Mouse (Mus musculus) G1E (cell line): ENCODE measurements around the gene Ebf1. TPM values are rescaled to one million over a fixed set of nuclear protein-coding genes. Genes with fewer than 3 reads are reported as not detected.

Source experiments
- ATAC-seq: 2 replicates; pipeline ENCODE4 v1.8.0; 2016; ENCODE audit warnings: mild to moderate bottlenecking; ENCODE audit not compliant: insufficient number of reproducible peaks, poor library complexity, low FRiP score, severe bottlenecking; ENCODE audit errors: extremely low read depth
- DNase-seq: peaks from one replicate; pipeline ENCODE4 v3.0.0; 2012; ENCODE audit warnings: low spot score
- H3K27me3 ChIP-seq: 2 replicates; pipeline ENCODE4 v1.6.1; 2012; ENCODE audit warnings: mild to moderate bottlenecking, low read length, inconsistent platforms; ENCODE audit not compliant: insufficient read depth
- H3K36me3 ChIP-seq: replicated peaks from 2 replicates; pipeline ENCODE3; 2012; ENCODE audit warnings: mild to moderate bottlenecking, inconsistent platforms
- H3K4me1 ChIP-seq: 2 replicates; pipeline ENCODE4 v1.6.1; 2012; ENCODE audit warnings: low read depth, low read length, inconsistent platforms, mixed read lengths; ENCODE audit not compliant: insufficient read depth
- H3K4me3 ChIP-seq: 2 replicates; pipeline ENCODE4 v1.5.1; 2012; ENCODE audit warnings: low read depth, mild to moderate bottlenecking, inconsistent platforms, low read length, moderate library complexity, mixed read lengths
- H3K9me3 ChIP-seq: replicated peaks from 2 replicates; pipeline ENCODE4 v1.6.1; 2012; ENCODE audit warnings: inconsistent platforms
- CTCF ChIP-seq: IDR thresholded peaks from 2 replicates; pipeline ENCODE4 v1.5.1; 2012; ENCODE audit warnings: low read depth, low read length, inconsistent platforms, mixed read lengths
- GATA1 ChIP-seq: IDR thresholded peaks from 2 replicates; pipeline ENCODE4 v1.6.1; 2012; ENCODE audit warnings: borderline replicate concordance, low read length, inconsistent platforms, mixed read lengths
- GATA2 ChIP-seq: IDR thresholded peaks from 2 replicates; pipeline ENCODE4 v1.6.1; 2012; ENCODE audit warnings: low read depth, low read length, inconsistent platforms, borderline replicate concordance
- POLR2AphosphoS5 ChIP-seq: IDR thresholded peaks from 2 replicates; pipeline ENCODE4 v1.6.1; 2012; ENCODE audit warnings: low read depth, low read length, inconsistent platforms; ENCODE audit not compliant: insufficient replicate concordance
- TAL1 ChIP-seq: conservative IDR thresholded peaks from 2 replicates; pipeline ENCODE4 v1.6.1; 2012; ENCODE audit warnings: low read depth, low read length, inconsistent platforms, mixed read lengths
- polyA plus RNA-seq: library from polyadenylated mRNA; stranded (reverse); fragments of >175 nt; gene quantifications from 2 replicates; pipeline ENCODE4 v1.2.3, GENCODE M21; 2012
- total RNA-seq, 2 experiments: library from RNA; stranded (forward) in 1 of 2; stranded (reverse) in 1 of 2; fragments of 200-1000 nt in 1 of 2; fragments of >200 nt in 1 of 2; fragmentation: Nextera tagmentation in 1 of 2; gene quantifications; 2 replicates each; pipeline ENCODE4 v1.2.3; 2014 to 2017

Ebf1 gene
- total and polyA plus RNA-seq, 3 experiments, result 0.05 TPM; not detected in 2

DNA sequence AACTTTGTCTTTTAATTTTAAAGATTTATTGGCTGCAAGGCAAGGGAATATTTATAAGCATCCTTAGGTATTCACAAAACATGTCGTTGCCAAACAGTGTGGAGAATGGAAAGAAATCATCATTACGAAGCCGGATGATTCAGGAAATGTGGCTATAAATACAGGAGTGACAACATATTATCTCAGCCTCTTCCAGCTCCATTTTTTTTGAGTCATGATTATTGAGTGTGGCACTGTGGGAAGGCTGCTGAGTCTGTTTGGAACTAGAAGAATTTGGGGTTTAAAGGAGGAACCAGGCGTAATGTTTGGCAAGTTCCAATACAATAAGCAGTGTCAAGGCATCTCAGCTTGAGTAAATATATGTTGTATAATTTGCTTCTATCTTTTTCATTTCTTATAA, 326.7 kb downstream of the Ebf1 start:
- no peaks in the 10 kb centered on the region for H3K4me1 ChIP-seq
- H3K9me3 ChIP-seq, result no peaks in the 10 kb centered on the region
- TF ChIP-seq POLR2AphosphoS5 (no peak), CTCF (no peak), TAL1 (no peak), GATA2 (no peak), GATA1 (no peak)
- DNase-seq, result no peak
- H3K27me3 ChIP-seq, result no peaks in the 10 kb centered on the region
- H3K36me3 ChIP-seq, result no peaks in the 10 kb centered on the region
- H3K4me3 ChIP-seq, result no peak overlapping the region
- ATAC-seq, result no peak

DNA sequence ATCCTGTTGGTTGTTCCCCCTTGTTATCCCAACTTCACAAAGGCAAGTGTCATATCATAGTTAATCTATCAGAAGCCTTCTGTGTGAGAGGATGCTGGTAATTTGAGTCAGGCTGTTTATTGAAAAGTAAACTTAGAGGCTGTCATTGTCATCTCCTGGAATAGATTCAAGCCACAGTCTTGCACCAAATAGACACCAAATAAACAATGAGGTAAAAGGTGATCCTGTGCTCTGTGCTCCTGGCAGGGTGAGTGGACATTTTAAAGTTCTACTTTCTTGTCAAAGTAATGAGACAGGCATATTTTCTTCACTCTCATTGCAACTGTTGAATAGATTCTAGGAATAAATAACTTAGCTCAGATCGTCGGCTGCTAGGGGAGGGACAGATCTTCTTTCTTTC, 327.3 kb downstream of the Ebf1 start:
- TF ChIP-seq GATA2 (no peak), TAL1 (no peak), GATA1 (no peak), CTCF (no peak)
- H3K4me3 ChIP-seq, result no peak overlapping the region
- no peaks in the 10 kb centered on the region for H3K4me1 ChIP-seq
- no peaks in the 10 kb centered on the region for H3K9me3 ChIP-seq
- no peaks in the 10 kb centered on the region for H3K36me3 ChIP-seq
- ATAC-seq (no peak), DNase-seq (no peak)
- H3K27me3 ChIP-seq, result no peaks in the 10 kb centered on the region

DNA sequence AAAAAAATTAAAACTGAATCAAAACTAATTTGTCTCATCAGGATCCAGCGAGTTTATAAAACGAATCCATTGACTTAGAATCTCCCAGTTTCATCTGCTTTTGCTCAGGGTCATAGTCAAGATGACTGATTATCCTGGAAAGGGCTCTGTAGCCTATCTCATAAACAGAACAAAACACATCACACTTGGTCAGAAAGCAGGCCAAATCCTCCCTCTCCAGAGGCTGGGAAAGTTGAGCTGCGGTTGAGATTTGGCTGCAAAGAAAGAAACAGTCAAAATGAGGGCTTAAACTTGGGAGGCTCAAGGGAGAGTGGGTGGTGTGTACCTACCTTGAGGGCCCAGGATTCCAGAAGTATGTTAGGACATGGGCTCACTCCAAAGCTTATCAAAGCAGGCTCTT, 329.5 kb downstream of the Ebf1 start:
- Histone ChIP-seq H3K4me3 (no peak overlapping the region), H3K36me3 (no peaks in the 10 kb centered on the region), H3K27me3 (no peaks in the 10 kb centered on the region), H3K4me1 (no peaks in the 10 kb centered on the region), H3K9me3 (no peaks in the 10 kb centered on the region)
- TF ChIP-seq GATA1, result no peak
- ATAC-seq, result no peak
- no peak for DNase-seq

GRCm38 (mm10) chr11:44948541-44948940, 331.4 kb downstream of the Ebf1 start:
- TF ChIP-seq GATA1 (no peak), GATA2 (no peak), POLR2AphosphoS5 (no peak), TAL1 (no peak), CTCF (no peak)
- Histone ChIP-seq H3K9me3 (no peaks in the 10 kb centered on the region), H3K36me3 (no peaks in the 10 kb centered on the region), H3K27me3 (no peaks in the 10 kb centered on the region), H3K4me1 (no peaks in the 10 kb centered on the region), H3K4me3 (no peak overlapping the region)
- ATAC-seq (no peak), DNase-seq (no peak)

DNA sequence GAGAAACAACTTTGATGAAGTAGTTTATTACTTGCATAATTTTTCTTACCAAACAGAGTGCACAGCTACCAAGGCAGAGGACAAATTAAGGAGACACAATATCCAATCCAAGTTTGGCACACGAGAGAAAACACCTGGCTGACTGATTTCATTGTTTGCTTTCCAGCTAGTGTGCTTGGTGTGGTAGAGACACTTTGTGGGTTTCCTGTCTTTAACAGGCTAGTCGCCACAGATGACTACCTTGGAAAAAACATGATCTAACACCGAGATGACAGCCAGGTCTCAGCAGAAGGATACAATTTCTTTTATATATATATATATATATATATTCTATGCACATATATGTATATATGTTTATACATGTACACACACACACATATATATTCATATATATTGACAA, 332.0 kb downstream of the Ebf1 start:
- no peaks in the 10 kb centered on the region for H3K9me3 ChIP-seq
- no peaks in the 10 kb centered on the region for H3K36me3 ChIP-seq
- DNase-seq, result no peak
- no peak for ATAC-seq
- H3K4me3 ChIP-seq, result no peak overlapping the region
- H3K27me3 ChIP-seq, result no peaks in the 10 kb centered on the region
- TF ChIP-seq TAL1 (no peak), GATA1 (no peak), POLR2AphosphoS5 (no peak), GATA2 (no peak), CTCF (no peak)
- H3K4me1 ChIP-seq, result no peaks in the 10 kb centered on the region

GRCm38 (mm10) chr11:44950319-44950718, 333.2 kb downstream of the Ebf1 start:
- TF ChIP-seq CTCF (no peak), POLR2AphosphoS5 (no peak), TAL1 (no peak), GATA2 (no peak), GATA1 (no peak)
- no peak overlapping the region for H3K4me3 ChIP-seq
- H3K4me1 ChIP-seq, result no peaks in the 10 kb centered on the region
- H3K27me3 ChIP-seq, result no peaks in the 10 kb centered on the region
- H3K9me3 ChIP-seq, result no peaks in the 10 kb centered on the region
- no peak for DNase-seq
- no peaks in the 10 kb centered on the region for H3K36me3 ChIP-seq
- ATAC-seq, result no peak

DNA sequence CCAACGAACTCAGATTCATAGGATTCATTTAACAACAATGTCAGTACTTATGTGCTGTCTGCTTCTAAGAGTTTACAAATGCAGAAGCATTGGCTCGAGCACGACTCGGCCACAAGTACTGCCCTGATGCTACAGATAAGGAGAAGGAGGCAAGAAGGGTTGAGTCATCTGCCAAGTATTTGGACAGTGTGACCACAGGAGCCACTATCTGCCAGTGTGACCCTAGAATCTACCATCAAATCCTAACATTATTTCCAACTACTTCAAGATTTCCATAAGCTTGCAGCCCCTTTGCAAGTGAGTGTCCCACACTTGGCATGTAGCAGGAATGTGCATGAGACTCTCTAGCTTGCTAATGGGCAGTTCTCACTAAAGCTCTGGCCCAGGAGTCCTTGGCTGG, 334.4 kb downstream of the Ebf1 start:
- no peaks in the 10 kb centered on the region for H3K36me3 ChIP-seq
- H3K9me3 ChIP-seq, result no peaks in the 10 kb centered on the region
- no peaks in the 10 kb centered on the region for H3K27me3 ChIP-seq
- DNase-seq (no peak), ATAC-seq (no peak)
- no peak for TF ChIP-seq GATA1
- H3K4me3 ChIP-seq, result no peak overlapping the region
- H3K4me1 ChIP-seq, result no peaks in the 10 kb centered on the region
